Mouse (Mus musculus) thymus, adult 2 months (tissue): ENCODE data around the gene Slc18a3. TPM values are rescaled to one million over a fixed set of nuclear protein-coding genes. Genes with fewer than 3 reads are reported as not detected.

Experiments
- DNase-seq: peaks from one replicate; pipeline ENCODE4 v3.0.0; 2021
- H3K27ac ChIP-seq: fragments of 200-500 bp; 2 replicates; pipeline ENCODE4 v1.5.1; 2012; ENCODE audit warnings: low read length, control low read depth; ENCODE audit not compliant: control insufficient read depth, insufficient read depth
- H3K27me3 ChIP-seq: fragments of 200-500 bp; 2 replicates; pipeline ENCODE4 v1.6.1; 2012; ENCODE audit warnings: mild to moderate bottlenecking, low read length, moderate library complexity, mixed read lengths; ENCODE audit not compliant: control insufficient read depth, insufficient read depth
- H3K36me3 ChIP-seq: fragments of 200-500 bp; 2 replicates; pipeline ENCODE4 v1.6.1; 2012; ENCODE audit warnings: mild to moderate bottlenecking, low read length, moderate library complexity; ENCODE audit not compliant: control insufficient read depth, insufficient read depth
- H3K4me1 ChIP-seq: fragments of 200-500 bp; replicated peaks from 2 replicates; pipeline ENCODE4 v1.6.1; 2012; ENCODE audit warnings: low read length; ENCODE audit not compliant: control insufficient read depth, insufficient read depth
- H3K4me3 ChIP-seq: fragments of 200-500 bp; 2 replicates; pipeline ENCODE4 v1.5.1; 2012; ENCODE audit warnings: mild to moderate bottlenecking, low read length, control low read depth, moderate library complexity; ENCODE audit not compliant: control insufficient read depth, insufficient read depth
- CTCF ChIP-seq: fragments of 200-500 bp; IDR thresholded peaks from 2 replicates; pipeline ENCODE4 v1.5.1; 2012; ENCODE audit warnings: mild to moderate bottlenecking, control low read depth, low read length, moderate library complexity, borderline replicate concordance; ENCODE audit not compliant: control insufficient read depth, poor library complexity, insufficient read depth; ENCODE audit errors: extremely low read depth
- POLR2A ChIP-seq: fragments of 200-500 bp; IDR thresholded peaks from 2 replicates; pipeline ENCODE4 v1.6.1; 2012; ENCODE audit warnings: mild to moderate bottlenecking, low read length, control low read depth, moderate library complexity; ENCODE audit not compliant: control insufficient read depth, poor library complexity, insufficient read depth; ENCODE audit errors: extremely low read depth
- WGBS: fragments of 180-500 bp; shearing (Covaris S2); methylation state at CpG from one replicate; pipeline ENCODE4 v1.1.7; 2018; 5-methylcytosine and 5-hydroxymethylcytosine counted together
- polyA plus RNA-seq: library from polyadenylated mRNA; depleted of rRNA; stranded (reverse); fragments of >200 nt; gene quantifications from 2 replicates; pipeline ENCODE4 v1.2.3, GENCODE M21; 2012; rRNA removed

Slc18a3 gene
- 0.13 and 0.16 TPM in 2 replicates for polyA plus RNA-seq

DNA sequence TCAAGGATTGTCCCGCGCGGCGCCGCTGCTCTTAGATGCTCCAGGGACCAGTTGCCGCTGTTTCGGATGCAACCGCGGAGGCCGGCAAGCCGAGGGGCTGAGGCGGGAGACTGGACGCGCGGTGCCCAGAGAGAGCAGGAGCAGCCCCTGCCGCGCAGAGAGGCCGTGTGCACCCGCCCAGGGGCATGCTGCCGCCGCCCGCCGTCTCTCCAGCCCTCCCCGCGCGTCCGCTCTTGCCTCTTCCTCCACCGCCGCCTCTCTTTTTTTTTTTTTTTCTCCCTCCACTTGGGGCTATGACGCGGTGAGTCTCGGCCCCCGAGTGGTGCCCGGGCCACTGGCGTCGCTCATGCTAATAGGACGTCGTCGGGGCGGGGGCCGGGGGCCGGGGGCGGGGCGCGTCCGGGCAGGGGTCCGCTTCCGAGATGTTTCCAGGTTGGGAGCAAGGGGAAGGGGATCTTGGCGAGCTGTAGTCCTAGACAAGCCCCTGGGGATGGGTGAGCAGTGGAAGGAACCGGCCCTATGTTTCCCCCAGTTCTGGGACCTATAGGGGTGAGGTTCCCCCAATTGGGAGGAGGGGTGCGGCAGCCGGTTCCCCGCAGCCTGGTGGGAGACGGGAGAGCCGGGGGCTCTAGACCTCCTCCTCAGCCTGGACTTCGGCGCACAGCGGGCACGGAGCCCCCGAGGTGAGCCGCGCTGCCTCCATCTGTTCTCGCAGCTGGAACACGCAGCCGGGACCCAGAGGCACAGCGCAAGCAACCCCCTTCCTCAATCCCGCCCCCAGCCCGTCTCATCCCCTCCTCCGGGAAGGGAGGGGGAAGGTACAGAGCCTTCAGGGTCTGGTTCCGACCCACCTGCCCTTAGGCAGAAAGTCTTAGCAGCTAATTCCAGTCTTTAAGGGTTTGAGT, at the start of gene Slc18a3:
Gene Slc18a3, minus strand, starts transcription at position 250 of the 905 bp plus-strand sequence.
- no peaks in the 10 kb centered on the region for H3K36me3 ChIP-seq
- 4% methylated on average over 70 of the region's 70 CpGs for WGBS
- no peak for DNase-seq
- H3K4me1 ChIP-seq: no peaks in the 10 kb centered on the region
- H3K4me3 ChIP-seq: no peak within 1 kb of the TSS
- no peak for TF ChIP-seq POLR2A
- no peak for TF ChIP-seq CTCF
- H3K27ac ChIP-seq: no peak within 1 kb of the TSS
- peaks cover 6% of the 10 kb centered on the region for H3K27me3 ChIP-seq

DNA sequence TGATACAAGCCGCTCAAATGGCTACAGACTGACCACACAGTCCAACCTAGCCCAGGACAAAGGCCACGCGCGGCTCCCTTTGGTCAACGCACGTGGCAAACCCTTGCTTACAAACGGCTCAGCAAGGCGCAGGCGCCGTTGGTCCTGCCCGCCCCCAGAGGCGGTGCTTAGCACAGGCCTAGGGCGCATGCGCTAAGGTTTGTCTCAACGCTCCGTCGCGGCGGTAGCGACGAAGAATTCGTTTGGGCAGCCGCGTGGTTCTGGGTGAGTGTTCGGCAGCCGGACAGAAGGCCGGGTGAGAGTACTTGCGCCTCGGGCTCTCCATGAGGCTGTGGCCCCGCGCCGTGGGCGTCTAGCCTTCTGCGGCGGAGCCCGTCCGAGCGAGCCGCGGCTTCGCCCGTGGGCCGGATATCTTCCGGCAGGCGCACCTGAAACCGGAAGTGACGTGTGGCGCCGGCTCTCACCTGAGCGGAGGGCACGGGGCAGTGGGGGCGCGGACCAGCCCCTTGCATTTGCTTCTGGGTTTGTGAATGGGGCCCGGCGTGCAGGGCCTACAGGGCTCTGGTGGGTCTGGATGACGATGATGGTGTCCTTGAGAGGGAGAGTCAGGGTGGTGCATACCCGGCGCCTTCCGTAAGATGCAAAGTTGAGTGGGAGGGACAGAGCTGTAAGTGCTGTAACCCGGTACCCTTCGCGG, 48.8 kb upstream of the Slc18a3 start, which contains the start of gene Ercc6:
Gene Ercc6, plus strand, starts transcription at position 186 of the 697 bp plus-strand sequence.
- Histone ChIP-seq H3K36me3 (no peaks in the 10 kb centered on the region; the same call in 1 of the 2 replicates), H3K4me3 (peak within 1 kb of the TSS; percentile 64), H3K27ac (no peak within 1 kb of the TSS), H3K27me3 (no peaks in the 10 kb centered on the region), H3K4me1 (peaks cover 9% of the 10 kb centered on the region)
- WGBS: under 1% methylated on average over 62 of the region's 62 CpGs
- TF ChIP-seq POLR2A (peak; percentile 71), CTCF (peak; percentile 49; the same call in 1 of the 2 replicates)
- peak; percentile 92 for DNase-seq

DNA sequence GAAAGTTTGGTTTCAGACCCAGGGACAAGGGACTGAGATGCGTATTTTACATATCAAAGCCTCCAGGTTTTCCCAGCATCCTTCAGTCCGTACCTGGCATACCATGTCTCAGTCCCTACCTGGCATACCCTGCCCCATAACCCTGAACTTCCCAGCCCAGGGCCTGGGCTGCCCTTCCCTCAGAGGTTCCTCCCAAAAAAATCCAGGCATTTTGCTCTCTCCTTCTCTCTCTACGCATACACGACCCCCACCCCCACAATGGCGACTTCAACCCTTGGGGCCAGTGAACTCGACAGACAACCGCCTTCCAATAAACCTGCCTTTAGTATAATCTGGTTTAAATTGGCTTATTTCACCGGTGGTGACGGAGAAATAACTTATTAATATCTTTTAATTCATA, 48.3 kb upstream of the Slc18a3 start:
- TF ChIP-seq POLR2A (no peak), CTCF (no peak)

DNA sequence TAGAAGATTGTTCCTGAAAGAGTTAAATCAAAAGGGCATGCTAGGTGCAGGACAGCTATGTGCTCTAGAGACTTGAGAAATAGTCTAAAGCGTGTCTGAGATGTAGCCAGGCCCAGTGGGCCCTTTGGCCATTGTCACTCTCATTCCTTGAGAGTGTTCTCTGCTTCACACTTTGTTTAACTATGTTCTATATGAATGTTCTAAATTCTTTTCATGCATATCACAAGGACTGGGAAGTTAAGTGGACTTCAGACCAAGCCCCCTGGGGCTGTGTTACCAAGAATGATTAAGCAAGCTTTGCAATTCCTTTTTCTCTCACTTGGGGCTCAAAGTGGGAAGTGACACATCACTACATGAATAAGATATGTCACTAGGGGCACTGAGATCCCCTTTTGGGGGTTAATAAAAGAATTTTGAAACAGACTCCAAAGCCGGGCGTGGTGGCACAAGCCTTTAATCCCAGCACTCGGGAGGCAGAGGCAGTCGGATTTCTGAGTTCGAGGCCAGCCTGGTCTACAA, 44.9 kb upstream of the Slc18a3 start:
- no peak for TF ChIP-seq CTCF
- no peak for TF ChIP-seq POLR2A
- WGBS: 92% methylated on average over 6 of the region's 6 CpGs
- DNase-seq: no peak
- H3K27ac ChIP-seq: no peak overlapping the region
- no peaks in the 10 kb centered on the region for H3K36me3 ChIP-seq
- peaks cover 9% of the 10 kb centered on the region for H3K4me1 ChIP-seq
- no peaks in the 10 kb centered on the region for H3K27me3 ChIP-seq
- H3K4me3 ChIP-seq: no peak overlapping the region

More for the DNA sequence above, 48.3 kb upstream of the Slc18a3 start:
- peaks cover 9% of the 10 kb centered on the region for H3K4me1 ChIP-seq
- no peaks in the 10 kb centered on the region; the same call in 1 of the 2 replicates for H3K36me3 ChIP-seq
- 46% methylated on average over 9 of the region's 9 CpGs for WGBS
- H3K27ac ChIP-seq: no peak overlapping the region
- H3K4me3 ChIP-seq: peak overlapping the region; percentile 64
- H3K27me3 ChIP-seq: no peaks in the 10 kb centered on the region
- DNase-seq: no peak

DNA sequence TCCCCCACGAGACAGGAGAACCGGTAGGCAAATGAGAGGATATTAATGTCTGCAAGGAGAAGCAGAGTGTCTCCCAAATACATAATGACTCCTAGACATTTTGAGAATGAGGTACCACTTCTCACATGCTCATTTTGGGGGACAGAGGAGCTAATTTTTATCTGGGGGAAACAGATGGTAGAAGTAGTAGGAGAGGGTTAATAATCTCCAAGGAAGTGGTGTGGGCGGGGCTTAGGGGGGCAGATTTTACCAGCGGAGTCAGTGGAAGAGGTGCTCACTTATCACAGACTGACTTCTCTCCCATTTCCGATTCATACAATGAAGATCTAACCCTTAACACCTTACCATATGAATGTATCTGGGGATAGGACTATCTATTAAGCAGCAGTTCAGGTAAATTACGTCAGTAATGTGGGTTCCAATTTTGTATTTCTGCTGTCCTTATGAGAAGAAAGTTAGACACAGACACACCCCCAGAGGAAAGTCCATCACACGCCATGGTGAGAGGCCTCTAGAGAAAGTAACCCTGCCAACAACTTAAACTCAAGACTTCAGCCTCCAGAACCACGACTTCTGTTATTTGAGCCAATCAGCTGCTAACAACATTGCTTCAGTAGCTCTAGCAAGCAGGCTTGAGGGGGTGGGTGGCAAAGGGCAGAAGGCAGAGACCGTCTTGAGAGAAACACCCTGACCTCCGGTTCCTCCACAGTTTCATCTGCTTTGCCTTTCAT, 43.6 kb upstream of the Slc18a3 start:
- Histone ChIP-seq H3K4me3 (no peak overlapping the region), H3K4me1 (peaks cover 5% of the 10 kb centered on the region), H3K27ac (no peak overlapping the region), H3K27me3 (no peaks in the 10 kb centered on the region), H3K36me3 (no peaks in the 10 kb centered on the region)
- no peak for DNase-seq
- 58% methylated on average over 10 of the region's 10 CpGs for WGBS
- no peak for TF ChIP-seq POLR2A
- TF ChIP-seq CTCF: no peak

DNA sequence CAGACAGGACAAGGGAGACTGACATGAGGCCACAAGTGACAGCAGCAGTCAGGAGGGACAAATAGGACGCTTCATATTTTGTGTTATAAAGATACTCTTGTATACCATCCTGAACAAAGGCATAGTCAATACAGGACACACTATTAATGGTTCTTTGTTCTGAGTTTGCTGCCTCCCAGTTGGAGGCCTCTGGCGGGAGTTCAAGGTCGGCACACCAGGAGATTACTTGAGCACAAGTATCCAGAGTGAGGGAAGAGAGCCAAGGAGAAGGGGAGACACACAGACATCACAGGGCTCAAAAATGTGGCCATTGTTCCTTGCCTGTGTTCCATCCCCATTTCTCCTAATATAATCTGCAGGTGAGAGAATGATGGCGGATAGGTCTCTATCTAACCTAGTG, 42.6 kb upstream of the Slc18a3 start:
- 96% methylated on average over 4 of the region's 4 CpGs for WGBS
- DNase-seq: no peak
- Histone ChIP-seq H3K27ac (no peak overlapping the region), H3K27me3 (no peaks in the 10 kb centered on the region), H3K4me1 (no peaks in the 10 kb centered on the region), H3K4me3 (no peak overlapping the region), H3K36me3 (no peaks in the 10 kb centered on the region)
- no peak for TF ChIP-seq CTCF

DNA sequence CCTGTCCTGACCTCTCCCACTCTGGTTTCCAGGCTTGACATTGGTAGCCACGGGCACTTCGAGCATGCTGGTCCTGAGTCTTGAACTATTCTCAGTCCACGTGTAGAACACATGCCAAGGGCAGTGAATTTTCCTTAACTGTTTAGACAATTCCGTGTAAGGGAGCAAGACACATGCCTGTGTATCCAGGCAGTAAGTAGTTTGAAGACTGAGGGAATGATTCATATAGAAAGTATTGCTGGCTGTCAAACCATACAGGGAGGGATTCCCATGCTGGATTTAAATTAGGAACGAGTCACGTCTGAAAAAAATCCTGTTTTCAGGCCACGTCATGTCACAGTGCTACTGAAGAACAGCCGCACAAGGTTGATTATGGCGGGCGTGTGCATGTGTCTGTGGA, 41.7 kb upstream of the Slc18a3 start:
- no peak for DNase-seq
- H3K27me3 ChIP-seq: no peaks in the 10 kb centered on the region
- no peak overlapping the region for H3K27ac ChIP-seq
- H3K36me3 ChIP-seq: no peaks in the 10 kb centered on the region
- TF ChIP-seq CTCF (no peak), POLR2A (no peak)
- no peaks in the 10 kb centered on the region for H3K4me1 ChIP-seq
- WGBS: 95% methylated on average over 10 of the region's 10 CpGs
- H3K4me3 ChIP-seq: no peak overlapping the region
